Mouse (Mus musculus): Measurements from ENCODE around the gene Dlgap4.

Dlgap4 gene

GRCm38 (mm10) chr2:156617536-156617935, 4.0 kb downstream of the Dlgap4 start:
- no peak for DNase-seq (ENCODE audit: low read depth, low spot score)

GRCm38 (mm10) chr2:156620874-156621273, 7.4 kb downstream of the Dlgap4 start:
- DNase-seq (ENCODE audit: low read depth, low spot score): no peak

DNA sequence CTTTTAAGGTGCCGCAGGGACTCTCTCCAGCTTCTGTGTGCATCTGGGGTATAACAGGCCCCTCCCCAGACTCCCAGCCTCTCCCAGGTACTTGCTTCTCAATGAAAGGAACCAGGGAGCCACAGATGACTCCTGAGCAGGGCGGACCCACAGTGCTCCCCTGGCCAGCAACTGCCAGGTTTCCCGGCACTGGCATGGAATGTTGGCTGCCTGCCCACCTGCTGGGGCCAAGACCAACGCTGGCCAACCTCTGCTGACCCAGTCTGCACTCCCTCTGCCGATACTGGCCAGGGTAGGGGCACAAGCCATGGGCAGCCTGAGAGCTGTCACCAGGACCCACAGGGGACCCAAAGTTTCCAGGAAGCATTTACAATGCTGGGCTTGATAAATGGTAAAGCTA, 7.9 kb downstream of the Dlgap4 start:
- no peak for DNase-seq (ENCODE audit: low read depth, low spot score)

DNA sequence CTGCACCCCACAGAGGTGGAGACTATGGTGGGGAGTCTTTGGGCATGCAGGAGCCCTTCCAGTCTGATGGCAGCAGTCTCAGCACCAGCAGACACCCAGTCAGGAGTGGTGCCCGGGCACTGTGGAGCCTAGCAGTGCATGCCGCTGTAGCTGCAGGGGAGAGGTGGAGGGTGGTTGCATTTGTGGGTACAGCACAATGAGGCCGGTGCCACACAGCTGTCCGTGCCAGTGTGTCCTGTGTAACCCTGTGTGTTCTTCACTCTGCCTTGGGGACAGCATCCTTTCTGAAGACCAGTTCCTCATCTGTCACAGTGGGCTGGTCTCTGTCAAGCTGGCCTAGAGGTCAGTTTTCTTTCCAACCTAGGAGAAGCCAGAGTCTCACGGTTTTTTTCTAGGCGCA, 8.7 kb downstream of the Dlgap4 start:
- DNase-seq (ENCODE audit: low read depth, low spot score): no peak

- DNase-seq (ENCODE audit: low read depth, low spot score): no peak
These were observed 9.7 kb downstream of the Dlgap4 start for GRCm38 (mm10) chr2:156623246-156623645.

- DNase-seq (ENCODE audit: low read depth, low spot score): no peak
These were observed 11.8 kb downstream of the Dlgap4 start for GRCm38 (mm10) chr2:156625307-156625706.

DNA sequence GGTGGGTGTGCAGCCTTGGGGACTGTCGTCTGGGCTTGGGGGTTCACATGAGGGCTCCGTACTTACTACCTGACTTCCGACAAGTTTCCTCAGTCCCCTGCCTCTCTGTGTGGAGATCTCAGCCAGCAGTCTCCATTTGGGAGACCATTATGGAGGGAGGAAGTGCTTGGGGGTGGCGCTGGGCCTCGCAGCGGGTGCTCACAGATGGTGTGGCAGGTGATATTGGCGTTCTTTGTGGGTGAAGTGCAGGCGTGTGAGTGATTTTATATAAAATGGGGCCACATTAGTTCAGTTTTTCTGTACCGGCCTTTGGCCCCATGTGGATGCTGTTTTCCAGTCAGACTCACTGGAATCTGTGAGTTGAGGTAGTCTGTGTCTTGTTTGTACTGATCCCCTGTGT, 12.6 kb downstream of the Dlgap4 start:
- DNase-seq (ENCODE audit: low read depth, low spot score): no peak

GRCm38 (mm10) chr2:156626544-156626943, 13.0 kb downstream of the Dlgap4 start:
- no peak for DNase-seq (ENCODE audit: low read depth, low spot score)

DNA sequence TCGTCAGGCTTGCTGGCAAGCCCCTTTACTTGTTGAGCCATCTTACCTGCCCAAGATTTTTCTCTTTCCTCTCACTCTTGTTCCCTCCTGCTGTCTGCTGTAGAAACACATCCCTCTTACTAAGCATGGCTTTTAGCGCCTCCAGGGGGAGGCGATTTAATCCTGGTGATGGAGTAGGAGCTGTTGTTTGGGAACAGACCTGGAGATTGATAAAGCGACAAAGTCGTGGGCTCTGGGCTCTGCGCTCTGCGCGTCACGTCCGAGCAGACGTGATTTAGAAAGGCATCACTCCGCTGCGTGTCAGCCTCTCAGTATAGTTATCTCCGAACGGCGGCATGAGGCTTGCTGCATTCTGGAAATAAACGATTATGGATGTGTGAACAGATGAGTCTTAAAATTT, 14.4 kb downstream of the Dlgap4 start:
- DNase-seq (ENCODE audit: low read depth, low spot score): no peak

DNA sequence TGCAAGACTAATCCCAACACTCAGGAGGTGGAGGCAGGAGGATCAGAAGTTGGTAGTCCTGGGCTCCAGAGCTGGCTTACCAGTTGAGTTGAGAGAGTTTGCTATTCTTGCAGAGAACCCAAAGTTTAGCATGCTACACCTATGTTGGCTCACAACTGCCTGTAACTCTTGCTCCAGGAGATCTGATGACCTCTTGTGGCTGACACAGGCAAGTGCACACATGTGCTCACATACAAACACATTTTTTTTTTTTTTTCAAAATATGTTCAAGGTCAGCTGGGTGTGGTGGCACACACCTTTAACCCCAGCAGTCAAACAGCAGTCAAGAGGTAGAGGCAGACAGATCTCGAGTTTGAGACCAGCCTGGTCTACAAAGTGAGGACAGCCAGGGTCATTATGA, 16.8 kb downstream of the Dlgap4 start:
- DNase-seq (ENCODE audit: low read depth, low spot score): no peak

GRCm38 (mm10) chr2:156632721-156633120, 19.2 kb downstream of the Dlgap4 start:
- DNase-seq (ENCODE audit: low read depth, low spot score): no peak

GRCm38 (mm10) chr2:156635091-156635490, 21.6 kb downstream of the Dlgap4 start:
- DNase-seq (ENCODE audit: low read depth, low spot score): no peak

DNA sequence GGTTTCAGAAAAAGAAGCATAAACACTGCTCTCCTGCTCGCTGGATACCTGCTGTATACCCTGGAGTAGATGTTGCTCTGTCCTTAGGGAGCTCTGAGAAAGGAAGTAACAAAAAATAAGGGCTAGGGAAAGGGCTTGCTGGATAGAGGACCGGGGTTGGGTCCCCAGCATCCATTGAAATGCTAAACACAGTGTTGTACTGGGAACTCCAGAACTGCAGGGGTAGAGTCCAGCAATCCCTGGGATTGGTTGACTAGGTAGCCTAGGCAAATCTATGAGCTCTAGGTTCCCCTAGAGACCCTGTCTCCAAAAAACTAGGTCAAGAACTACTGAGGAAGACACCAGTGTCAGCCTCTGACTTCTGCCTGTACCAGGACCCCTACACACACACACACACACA, 27.6 kb downstream of the Dlgap4 start:
- DNase-seq (ENCODE audit: low read depth, low spot score): no peak

DNA sequence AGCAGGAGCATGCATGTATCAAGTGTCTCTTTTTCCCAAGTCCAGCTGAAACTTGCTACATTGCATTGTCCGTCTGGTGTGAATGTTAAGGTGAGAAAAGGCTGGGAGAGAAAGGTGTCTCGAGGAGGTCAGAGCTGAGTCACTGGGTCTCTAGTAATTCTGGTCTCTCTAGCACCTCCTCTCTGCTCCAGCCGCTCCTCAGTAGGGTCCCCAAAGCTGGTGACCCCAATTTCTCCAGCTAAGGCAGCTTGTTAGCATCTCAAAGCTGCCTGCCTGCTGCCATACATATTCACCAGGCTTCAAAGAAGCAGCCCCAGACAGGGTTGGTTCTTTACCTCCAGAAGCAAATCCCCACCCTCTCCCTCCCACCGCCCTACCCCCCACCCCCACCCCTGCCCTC, 29.4 kb downstream of the Dlgap4 start:
- DNase-seq (ENCODE audit: low read depth, low spot score): no peak

DNA sequence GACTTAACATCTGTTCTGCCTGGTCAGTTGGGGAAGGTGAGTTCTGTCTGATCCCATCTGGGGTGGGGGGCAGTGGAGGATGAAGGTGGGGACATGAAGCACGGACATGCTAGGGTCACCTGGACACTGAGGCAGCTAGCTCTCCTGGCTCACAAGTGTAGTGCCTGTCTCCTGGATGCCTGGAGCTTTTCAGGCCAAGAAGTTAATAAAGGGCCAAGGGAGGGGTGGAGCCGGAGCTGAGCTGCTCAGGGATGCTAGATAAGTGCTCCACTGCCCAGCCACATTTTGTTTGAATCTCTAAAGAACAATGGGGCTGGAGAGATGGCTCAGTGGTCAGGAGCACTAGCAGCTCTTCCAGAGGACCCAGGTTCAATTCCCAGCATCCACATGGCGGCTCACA, 29.9 kb downstream of the Dlgap4 start:
- no peak for DNase-seq (ENCODE audit: low read depth, low spot score)

DNA sequence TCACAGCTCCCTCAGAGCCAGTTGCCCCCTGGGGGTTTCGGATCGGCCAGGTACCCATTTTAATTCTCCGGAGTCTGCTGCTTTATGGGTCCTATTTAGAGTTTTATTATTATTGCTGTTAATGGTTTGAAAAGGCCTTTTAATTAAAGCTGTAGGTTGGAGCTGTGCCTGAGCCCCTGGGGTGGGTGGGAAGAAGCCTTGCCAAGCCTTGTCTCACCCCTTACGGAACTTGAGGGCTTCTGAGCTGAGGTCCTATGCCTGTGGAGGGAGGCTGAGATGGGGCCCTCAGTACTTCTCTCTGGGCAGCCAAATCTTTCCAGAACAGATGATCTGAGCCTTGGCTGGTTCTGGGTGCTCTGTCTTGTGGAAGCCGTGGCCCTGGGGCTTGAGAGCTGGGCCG, 31.6 kb downstream of the Dlgap4 start:
- no peak for DNase-seq (ENCODE audit: low read depth, low spot score)

GRCm38 (mm10) chr2:156646877-156647276, 33.4 kb downstream of the Dlgap4 start:
- no peak for DNase-seq (ENCODE audit: low read depth, low spot score)

GRCm38 (mm10) chr2:156648042-156648441, 34.5 kb downstream of the Dlgap4 start:
- DNase-seq (ENCODE audit: low read depth, low spot score): no peak

DNA sequence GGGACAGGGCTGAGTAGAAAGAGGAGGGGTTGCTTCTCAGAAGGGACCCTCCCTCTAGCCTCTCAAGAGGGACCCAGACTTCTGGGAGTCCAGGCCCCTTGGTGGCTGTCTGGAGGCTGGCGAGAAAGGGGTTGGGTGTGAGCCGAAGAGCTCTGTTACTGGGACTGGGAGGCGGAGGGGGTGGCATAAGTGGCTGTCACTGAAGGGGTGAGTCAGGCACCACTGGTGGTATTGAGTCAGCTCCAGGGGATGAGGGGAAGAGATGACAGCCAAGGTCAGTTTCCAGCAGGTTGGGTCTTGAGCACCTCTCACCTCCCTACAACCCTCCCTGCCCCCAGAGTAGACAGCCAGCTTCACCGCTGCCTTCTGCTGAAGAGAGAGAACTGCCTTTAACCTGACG, 35.9 kb downstream of the Dlgap4 start:
- DNase-seq (ENCODE audit: low read depth, low spot score): no peak

DNA sequence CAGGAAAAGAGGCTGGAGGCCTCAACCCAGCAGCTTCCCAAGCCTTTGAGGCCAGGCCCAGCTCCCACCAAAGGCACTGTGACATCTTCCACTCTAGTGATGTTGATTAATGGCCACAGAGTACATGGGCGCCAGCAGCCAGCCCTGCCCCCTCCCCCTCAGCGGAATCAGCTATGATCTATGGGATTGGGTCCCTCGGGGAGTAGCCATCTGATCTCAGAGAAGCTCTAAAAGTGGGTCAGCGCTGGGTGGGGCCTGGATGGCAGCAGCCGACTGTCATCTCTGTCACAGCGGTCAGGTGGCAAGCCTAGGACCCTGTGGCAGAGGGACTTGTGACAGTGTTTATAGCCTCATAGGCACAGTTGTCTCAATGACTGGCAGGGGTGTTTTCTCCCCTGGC, 37.5 kb downstream of the Dlgap4 start:
- no peak for DNase-seq (ENCODE audit: low read depth, low spot score)

DNA sequence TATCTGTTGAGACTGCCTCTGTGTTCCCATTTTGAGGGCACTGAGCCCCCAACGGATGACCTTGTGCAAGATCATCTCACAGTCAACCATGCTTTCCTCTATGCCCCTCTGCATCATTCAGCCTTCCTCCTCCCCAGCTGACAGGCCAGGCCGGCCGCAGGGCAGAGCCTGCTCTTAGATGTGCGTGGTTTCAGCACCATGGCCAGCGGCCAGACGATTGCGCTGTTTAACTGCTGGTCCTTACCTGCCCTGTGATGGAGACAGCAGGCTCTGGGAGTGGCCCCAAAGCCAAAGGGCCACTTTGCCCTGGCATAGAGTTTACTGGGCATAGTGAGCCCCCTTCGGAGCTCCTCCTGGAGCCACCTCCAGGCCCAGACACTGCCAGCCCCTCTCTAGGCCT, 39.3 kb downstream of the Dlgap4 start:
- no peak for DNase-seq (ENCODE audit: low read depth, low spot score)

GRCm38 (mm10) chr2:156654148-156654547, 40.6 kb downstream of the Dlgap4 start:
- no peak for DNase-seq (ENCODE audit: low read depth, low spot score)

DNA sequence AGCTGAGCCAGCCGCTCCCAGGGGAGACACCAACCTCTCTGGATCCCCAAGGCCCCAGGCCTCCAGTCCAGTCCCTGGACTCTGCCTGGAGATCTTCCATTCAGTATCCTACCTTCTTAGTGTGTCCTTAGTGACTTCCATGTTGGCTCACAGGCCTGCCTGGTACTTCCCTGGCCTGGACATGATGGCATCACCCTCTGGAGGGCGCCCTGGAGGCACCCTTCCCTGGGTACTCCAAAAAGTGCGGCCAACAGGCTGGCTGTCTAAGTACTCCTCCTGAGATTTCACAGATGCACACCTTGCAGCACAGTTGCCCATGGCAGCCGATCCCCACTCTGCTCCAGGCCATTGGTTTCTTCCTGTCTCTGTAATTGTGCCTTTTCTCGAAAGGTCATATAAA, 42.1 kb downstream of the Dlgap4 start:
- DNase-seq (ENCODE audit: low read depth, low spot score): no peak

- no peak for DNase-seq (ENCODE audit: low read depth, low spot score)
These were observed 44.0 kb downstream of the Dlgap4 start for GRCm38 (mm10) chr2:156657522-156657921.

GRCm38 (mm10) chr2:156658221-156658620, 44.7 kb downstream of the Dlgap4 start:
- DNase-seq (ENCODE audit: low read depth, low spot score): no peak

Data from c-Kit-negative CD71-positive TER-119-positive erythroid progenitor cells, embryonic 14.5 days (primary cell).